Mouse (Mus musculus) kidney, embryonic 14.5 days (tissue): ENCODE measurements around the gene Dnajb5. TPM values are rescaled to one million over a fixed set of nuclear protein-coding genes. Genes with fewer than 3 reads are reported as not detected.

Experiments
- ATAC-seq: fragments of 200-750 bp; cut with Nextera tagmentation; 2 replicates; pipeline ENCODE4 v1.8.0; 2017; ENCODE audit warnings: moderate number of reproducible peaks, mild to moderate bottlenecking, moderate TSS enrichment, moderate library complexity; ENCODE audit not compliant: low FRiP score, low TSS enrichment
- H3K27ac ChIP-seq: fragments of 300-500 bp; sonication (generic); 2 replicates; pipeline ENCODE4 v1.5.1; 2014; ENCODE audit warnings: low read depth, mild to moderate bottlenecking, low read length, moderate library complexity, mixed read lengths
- H3K27me3 ChIP-seq: fragments of 300-500 bp; sonication (generic); 2 replicates; pipeline ENCODE4 v1.6.1; 2014; ENCODE audit warnings: mild to moderate bottlenecking, low read length; ENCODE audit not compliant: control insufficient read depth, insufficient read depth
- H3K36me3 ChIP-seq: fragments of 300-500 bp; sonication (generic); 2 replicates; pipeline ENCODE4 v1.6.1; 2014; ENCODE audit warnings: low read length, mixed read lengths; ENCODE audit not compliant: control insufficient read depth, insufficient read depth
- H3K4me1 ChIP-seq: fragments of 300-500 bp; sonication (generic); 2 replicates; pipeline ENCODE4 v1.6.1; 2014; ENCODE audit warnings: low read length, mixed read lengths; ENCODE audit not compliant: control insufficient read depth, insufficient read depth
- H3K4me2 ChIP-seq: fragments of 300-500 bp; sonication (generic); replicated peaks from 2 replicates; pipeline ENCODE4 v1.6.1; 2014; ENCODE audit warnings: low read depth, mild to moderate bottlenecking, low read length
- H3K4me3 ChIP-seq: fragments of 300-500 bp; sonication (generic); 2 replicates; pipeline ENCODE4 v1.5.1; 2014; ENCODE audit warnings: mild to moderate bottlenecking, low read length
- H3K9ac ChIP-seq: fragments of 300-500 bp; sonication (generic); 2 replicates; pipeline ENCODE4 v1.6.1; 2014; ENCODE audit warnings: low read depth, mild to moderate bottlenecking, low read length, moderate library complexity
- H3K9me3 ChIP-seq: fragments of 300-500 bp; sonication (generic); 2 replicates; pipeline ENCODE4 v1.6.1; 2016; ENCODE audit warnings: low read length; ENCODE audit not compliant: control insufficient read depth
- WGBS: fragments of 180-500 bp; shearing (Covaris S2); extraction: QIAGEN DNeasy Blood & Tissue Kit; methylation state at CpG from one replicate; pipeline ENCODE4 v1.1.7; 2014; 5-methylcytosine and 5-hydroxymethylcytosine counted together
- polyA plus RNA-seq: library from polyadenylated mRNA; unstranded; fragments of >200 nt; fragmentation: Nextera tagmentation; extraction: Ambion mirVana; gene quantifications from 2 replicates; pipeline ENCODE4 v1.2.1, GENCODE M21; 2014

Dnajb5 gene
- polyA plus RNA-seq, 1 experiment from 2014 or later: 5.1 TPM

DNA sequence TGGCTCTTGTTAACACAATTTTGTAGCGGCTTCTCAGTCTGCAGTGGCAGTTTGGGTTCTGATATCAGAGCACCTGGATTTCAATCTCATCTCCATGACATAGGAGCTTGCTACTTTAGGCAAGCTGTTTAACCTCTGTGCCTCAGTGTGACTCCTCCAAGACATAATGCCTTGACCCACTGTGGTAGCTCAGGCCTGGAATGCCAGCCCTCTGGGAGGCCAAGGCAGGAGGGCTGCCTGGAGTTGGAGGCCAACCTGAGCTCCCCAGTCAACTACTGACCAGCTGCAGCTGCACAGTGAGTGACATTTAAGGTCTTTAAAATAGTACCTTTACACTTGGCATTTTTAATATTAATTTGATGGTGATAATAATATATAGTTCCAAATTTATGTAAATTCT is 33.6 kb upstream of the Dnajb5 start:
- no peak overlapping the region for H3K4me2 ChIP-seq
- no peak for ATAC-seq
- no peak overlapping the region for H3K27ac ChIP-seq
- peaks cover 51% of the 10 kb centered on the region for H3K27me3 ChIP-seq
- H3K9me3 ChIP-seq: no peaks in the 10 kb centered on the region
- H3K4me3 ChIP-seq: no peak overlapping the region
- H3K4me1 ChIP-seq: no peaks in the 10 kb centered on the region
- WGBS: 93% methylated on average over 1 of the region's 1 CpGs
- H3K9ac ChIP-seq: no peak overlapping the region
- no peaks in the 10 kb centered on the region for H3K36me3 ChIP-seq

DNA sequence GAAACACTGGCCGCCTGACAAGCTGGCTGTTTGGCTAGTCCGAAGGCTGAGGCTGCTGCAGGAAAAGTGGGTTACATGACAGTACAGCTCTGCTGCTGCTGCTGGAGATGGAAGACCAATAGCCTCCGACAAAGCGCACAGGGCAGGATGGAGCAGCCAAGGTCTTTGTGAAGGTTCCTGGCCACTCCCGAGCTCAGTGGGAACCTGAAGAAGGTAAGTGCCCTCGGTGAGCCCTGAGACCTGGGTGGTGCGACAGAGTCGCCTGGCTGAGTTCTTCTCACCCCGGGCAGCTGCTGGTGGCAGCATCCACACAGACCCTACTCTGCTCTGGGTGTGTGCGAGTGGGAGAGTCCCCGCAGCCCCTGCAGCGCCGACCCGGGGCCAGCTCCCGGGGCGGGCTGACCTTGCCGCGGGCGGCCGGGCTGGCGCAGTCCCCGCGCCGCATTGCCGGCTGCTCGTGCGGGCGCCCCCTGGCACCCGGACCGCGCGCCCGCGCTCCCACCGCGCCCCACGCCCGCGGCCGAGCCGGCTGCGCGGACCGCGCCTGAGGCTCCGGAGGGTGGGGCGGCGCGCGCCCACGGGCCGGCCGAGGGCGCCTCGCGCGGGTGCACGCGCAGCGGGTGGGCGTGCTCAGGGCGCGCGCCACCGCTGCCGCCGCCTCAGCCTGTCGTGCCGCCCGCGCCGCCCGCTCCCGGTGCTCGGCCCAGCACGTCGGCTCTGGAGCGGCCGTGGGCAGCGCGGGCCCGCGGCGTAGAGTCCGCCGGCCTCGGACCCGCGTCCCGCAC is 32.8 kb upstream of the Dnajb5 start, which contains the start of gene Phf24:
Gene Phf24, plus strand, starts transcription at position 44 of the 785 bp plus-strand sequence.
- peak; percentile 78 for ATAC-seq
- H3K4me2 ChIP-seq: peak within 1 kb of the TSS; percentile 94
- no peak within 1 kb of the TSS for H3K27ac ChIP-seq
- peak within 1 kb of the TSS; percentile 67 for H3K9ac ChIP-seq
- no peaks in the 10 kb centered on the region for H3K9me3 ChIP-seq
- under 1% methylated on average over 50 of the region's 90 CpGs for WGBS
- H3K4me3 ChIP-seq: peak within 1 kb of the TSS; percentile 62
- no peaks in the 10 kb centered on the region for H3K36me3 ChIP-seq
- H3K4me1 ChIP-seq: no peaks in the 10 kb centered on the region
- H3K27me3 ChIP-seq: peaks cover 51% of the 10 kb centered on the region

DNA sequence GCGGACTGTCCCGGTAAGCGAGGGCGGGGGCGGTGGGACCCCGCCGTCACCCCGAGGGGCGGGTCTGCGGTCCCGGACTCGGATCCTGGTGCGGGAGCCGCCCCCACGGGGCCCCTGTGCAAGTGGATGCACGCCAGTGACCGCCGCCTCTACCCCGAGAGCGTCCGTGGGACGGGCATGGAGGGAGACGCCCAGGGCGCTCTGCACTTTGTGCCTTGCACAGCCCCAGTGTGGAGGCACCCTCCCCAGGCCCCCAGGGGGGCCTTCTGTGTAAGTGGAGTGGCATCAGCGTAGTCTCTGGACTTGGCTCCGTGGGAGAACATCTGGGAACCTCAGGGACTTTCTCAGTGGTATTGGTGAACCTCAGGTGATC is 32.2 kb upstream of the Dnajb5 start:
- Histone ChIP-seq H3K9ac (peak overlapping the region; percentile 67), H3K4me2 (peak overlapping the region; percentile 94), H3K27me3 (peaks cover 47% of the 10 kb centered on the region), H3K9me3 (no peaks in the 10 kb centered on the region), H3K4me3 (peak overlapping the region; percentile 62), H3K4me1 (no peaks in the 10 kb centered on the region), H3K27ac (no peak overlapping the region), H3K36me3 (no peaks in the 10 kb centered on the region)
- WGBS: 4% methylated on average over 25 of the region's 26 CpGs
- peak; percentile 79 for ATAC-seq

DNA sequence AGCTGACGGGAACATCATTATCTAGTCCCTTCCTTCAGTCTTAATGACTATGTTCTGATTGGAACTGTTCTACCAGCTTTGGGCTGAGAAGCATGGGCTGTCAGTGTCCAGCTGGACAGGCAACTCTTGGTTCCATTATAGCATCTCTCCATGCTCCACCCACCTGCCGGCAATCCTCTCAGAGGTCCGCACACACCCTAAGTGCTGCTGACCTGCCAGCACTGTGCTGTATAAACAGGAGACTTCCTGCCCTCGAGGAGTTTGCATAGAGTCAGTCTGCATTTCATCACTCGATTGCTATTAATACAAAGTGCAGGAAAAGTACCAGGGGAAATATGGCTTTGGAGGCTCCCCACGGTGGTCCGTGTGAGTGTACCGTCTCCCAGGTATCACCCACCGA is 28.9 kb upstream of the Dnajb5 start:
- no peak overlapping the region for H3K4me2 ChIP-seq
- H3K27ac ChIP-seq: no peak overlapping the region
- H3K36me3 ChIP-seq: no peaks in the 10 kb centered on the region
- WGBS: 81% methylated on average over 9 of the region's 9 CpGs
- peaks cover 29% of the 10 kb centered on the region for H3K27me3 ChIP-seq
- H3K9ac ChIP-seq: no peak overlapping the region
- ATAC-seq: no peak
- H3K9me3 ChIP-seq: no peaks in the 10 kb centered on the region
- no peaks in the 10 kb centered on the region for H3K4me1 ChIP-seq
- H3K4me3 ChIP-seq: no peak overlapping the region

DNA sequence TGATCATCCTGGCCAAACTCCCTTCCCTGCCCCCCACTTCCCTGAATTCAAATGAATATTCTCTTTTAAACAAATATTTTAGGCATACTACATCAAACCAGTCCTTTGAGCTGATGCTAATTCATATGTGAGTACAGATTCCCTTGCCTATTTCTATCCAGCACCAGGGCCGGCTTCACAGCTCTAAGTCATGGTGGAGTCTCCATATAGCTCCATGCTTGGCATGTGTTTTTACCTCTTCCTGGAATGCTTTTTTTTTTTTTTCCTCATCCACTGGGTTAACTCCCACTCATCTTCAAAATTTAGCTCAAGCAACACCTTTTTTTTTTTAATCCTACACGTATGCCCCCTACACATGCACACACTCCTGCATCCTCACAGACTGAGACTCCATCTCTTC is 28.1 kb upstream of the Dnajb5 start:
- Histone ChIP-seq H3K9me3 (no peaks in the 10 kb centered on the region), H3K4me3 (no peak overlapping the region), H3K9ac (no peak overlapping the region), H3K4me1 (no peaks in the 10 kb centered on the region), H3K27me3 (peaks cover 24% of the 10 kb centered on the region), H3K27ac (no peak overlapping the region), H3K36me3 (no peaks in the 10 kb centered on the region), H3K4me2 (no peak overlapping the region)
- ATAC-seq: no peak
- 87% methylated on average over 2 of the region's 2 CpGs for WGBS

DNA sequence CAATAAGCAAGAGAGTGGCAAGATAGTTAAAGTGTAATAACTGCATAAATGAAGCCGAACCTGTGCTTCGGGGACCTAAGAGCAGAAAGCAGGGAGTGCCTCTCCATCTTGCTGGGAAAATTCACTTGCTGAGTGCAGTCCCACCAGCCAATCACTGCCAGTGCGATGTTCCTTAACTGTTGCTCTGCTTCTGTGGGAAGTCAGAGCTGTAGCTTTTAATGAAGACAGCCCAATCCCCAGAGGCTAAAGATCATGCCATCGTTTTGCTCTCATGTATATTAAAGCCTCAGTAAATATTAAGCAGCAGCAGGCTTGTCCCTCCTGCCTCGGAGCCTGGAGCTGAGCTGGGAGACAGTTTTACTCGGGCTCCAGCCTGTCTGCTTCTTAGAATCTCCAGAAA is 27.6 kb upstream of the Dnajb5 start:
- WGBS: 69% methylated on average over 6 of the region's 6 CpGs
- no peak for ATAC-seq

DNA sequence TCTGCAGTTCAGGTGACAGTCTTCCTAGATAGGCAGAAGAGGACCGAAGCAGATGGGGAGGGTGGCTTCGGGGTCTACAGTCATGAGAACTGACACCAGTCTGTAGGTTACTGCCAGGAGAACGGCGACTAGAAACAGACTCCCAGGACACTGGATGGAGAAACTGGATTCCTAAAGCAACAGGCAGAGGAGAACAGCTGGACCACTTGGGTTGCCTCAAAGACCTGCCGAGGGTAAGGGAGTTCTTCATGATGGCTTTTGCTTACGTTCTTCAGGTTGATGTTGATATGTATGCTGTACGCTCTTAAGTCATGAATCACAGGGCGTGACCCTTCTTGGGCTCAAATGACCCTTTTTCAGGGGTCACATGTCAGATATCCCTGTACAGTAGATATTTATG is 27.2 kb upstream of the Dnajb5 start:
- 73% methylated on average over 8 of the region's 8 CpGs for WGBS
- no peak overlapping the region for H3K4me2 ChIP-seq
- no peaks in the 10 kb centered on the region for H3K4me1 ChIP-seq
- no peak overlapping the region for H3K4me3 ChIP-seq
- ATAC-seq: no peak
- no peaks in the 10 kb centered on the region for H3K36me3 ChIP-seq
- no peaks in the 10 kb centered on the region for H3K9me3 ChIP-seq
- no peak overlapping the region for H3K27ac ChIP-seq
- H3K9ac ChIP-seq: no peak overlapping the region
- peaks cover 20% of the 10 kb centered on the region for H3K27me3 ChIP-seq

More for the DNA sequence above, 27.6 kb upstream of the Dnajb5 start:
- no peak overlapping the region for H3K4me2 ChIP-seq
- no peak overlapping the region for H3K27ac ChIP-seq
- peaks cover 24% of the 10 kb centered on the region for H3K27me3 ChIP-seq
- H3K36me3 ChIP-seq: no peaks in the 10 kb centered on the region
- no peaks in the 10 kb centered on the region for H3K4me1 ChIP-seq
- H3K4me3 ChIP-seq: no peak overlapping the region
- H3K9me3 ChIP-seq: no peaks in the 10 kb centered on the region
- no peak overlapping the region for H3K9ac ChIP-seq

DNA sequence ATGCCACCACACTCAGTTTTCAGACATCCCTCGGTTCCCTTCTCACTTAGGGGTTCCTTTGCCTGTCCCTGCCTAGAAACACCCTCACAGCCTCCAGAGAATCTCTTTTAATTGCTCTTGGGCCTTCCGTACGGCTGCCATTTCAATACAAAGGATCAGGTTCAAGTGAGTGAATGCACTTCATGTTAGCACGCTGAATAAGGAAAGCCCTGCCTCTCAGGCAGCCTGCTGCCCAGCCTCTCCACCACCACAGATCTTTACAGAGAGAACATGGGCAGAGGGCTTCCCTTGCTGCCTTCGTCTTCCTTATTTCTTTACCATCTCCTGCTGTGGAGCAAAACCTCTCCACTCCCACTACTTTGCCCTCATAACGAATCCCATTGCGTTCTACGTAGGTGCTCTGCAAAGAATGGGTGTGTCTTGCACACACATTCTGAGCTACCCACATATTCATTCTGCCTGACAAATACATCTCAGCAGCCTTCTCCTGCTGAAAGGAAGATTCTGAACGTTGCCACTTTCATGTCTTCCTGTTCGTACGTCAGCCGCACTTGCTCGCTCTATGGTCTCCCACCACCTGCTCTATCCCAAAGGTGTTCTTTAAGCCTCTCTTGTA is 25.4 kb upstream of the Dnajb5 start:
- Histone ChIP-seq H3K27me3 (peaks cover 3% of the 10 kb centered on the region; the same call in 1 of the 2 replicates), H3K4me1 (no peaks in the 10 kb centered on the region), H3K27ac (no peak overlapping the region), H3K9ac (no peak overlapping the region), H3K36me3 (no peaks in the 10 kb centered on the region), H3K9me3 (no peaks in the 10 kb centered on the region), H3K4me3 (no peak overlapping the region), H3K4me2 (no peak overlapping the region)
- 79% methylated on average over 13 of the region's 13 CpGs for WGBS
- no peak for ATAC-seq

DNA sequence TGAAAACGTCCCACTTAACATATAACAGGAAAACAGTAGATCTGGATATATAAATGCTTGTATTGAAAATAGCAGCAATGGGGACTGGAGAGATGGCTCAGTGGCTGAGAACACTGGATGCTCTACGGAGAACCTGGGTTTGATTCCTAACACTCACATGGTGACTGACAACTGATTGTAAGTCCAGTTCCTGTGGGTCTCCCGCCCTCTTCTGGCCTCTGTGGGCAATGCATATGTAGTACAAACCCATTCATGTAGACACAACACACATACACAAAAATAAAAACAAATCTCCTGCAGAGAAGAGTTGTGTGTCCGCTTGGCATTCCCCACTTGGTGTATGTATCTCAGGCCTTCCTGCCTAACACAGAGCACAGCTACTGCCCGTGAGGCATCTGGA is 21.4 kb upstream of the Dnajb5 start:
- WGBS: 81% methylated on average over 5 of the region's 5 CpGs
- no peak overlapping the region for H3K4me2 ChIP-seq

More for the DNA sequence above, 21.4 kb upstream of the Dnajb5 start:
- Histone ChIP-seq H3K9ac (no peak overlapping the region), H3K4me1 (no peaks in the 10 kb centered on the region), H3K9me3 (no peaks in the 10 kb centered on the region), H3K36me3 (no peaks in the 10 kb centered on the region), H3K4me3 (no peak overlapping the region), H3K27me3 (peaks cover 8% of the 10 kb centered on the region), H3K27ac (no peak overlapping the region)
- ATAC-seq: no peak
